Mouse (Mus musculus) yolk sac, embryonic 10.5 days (tissue): ENCODE data around the gene Zfhx3.

ENCODE experiments used
- DNase-seq: peaks from one replicate; pipeline ENCODE4 v3.0.0-alpha.2; 2017; ENCODE audit warnings: low spot score

Zfhx3 gene

DNA sequence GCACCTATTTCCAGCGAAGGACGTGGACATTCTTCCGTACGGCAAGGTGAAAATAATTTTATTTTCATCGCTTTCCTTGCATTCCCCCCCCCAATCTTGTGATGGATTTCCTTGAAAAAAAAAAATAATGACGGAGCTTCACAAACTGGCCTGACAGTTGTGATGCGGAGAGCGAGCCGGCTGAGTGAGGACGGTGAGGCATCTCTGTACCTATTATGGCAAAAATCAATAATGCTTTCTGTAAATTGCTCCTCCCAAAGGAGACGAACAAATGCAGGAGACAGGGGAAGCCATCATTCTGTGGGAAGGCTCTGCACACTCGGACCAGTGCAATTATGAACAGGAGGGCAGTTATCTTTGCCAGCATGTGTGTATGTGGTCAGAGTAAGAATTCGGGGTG lies 156.2 kb downstream of the Zfhx3 start:
- no peak for DNase-seq

DNA sequence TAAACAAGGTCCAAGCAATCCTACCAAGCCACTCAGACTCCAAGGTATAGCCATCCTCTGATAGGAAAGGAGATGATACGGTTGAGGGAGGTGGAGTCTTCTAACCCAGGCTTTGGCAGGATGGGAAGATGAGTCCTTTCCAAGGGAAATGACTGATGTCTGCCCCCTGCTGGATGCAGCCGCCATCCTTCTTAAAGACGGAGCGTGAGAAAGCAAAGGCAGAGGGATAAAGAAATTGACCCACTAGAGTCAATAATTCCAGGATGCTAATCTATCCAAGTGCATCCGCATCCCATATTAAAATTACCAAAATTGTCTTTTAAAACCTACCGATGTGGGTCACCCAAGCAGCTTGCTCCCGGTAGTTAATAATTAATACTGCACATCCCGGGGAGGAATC lies 158.7 kb downstream of the Zfhx3 start:
- DNase-seq: no peak

DNA sequence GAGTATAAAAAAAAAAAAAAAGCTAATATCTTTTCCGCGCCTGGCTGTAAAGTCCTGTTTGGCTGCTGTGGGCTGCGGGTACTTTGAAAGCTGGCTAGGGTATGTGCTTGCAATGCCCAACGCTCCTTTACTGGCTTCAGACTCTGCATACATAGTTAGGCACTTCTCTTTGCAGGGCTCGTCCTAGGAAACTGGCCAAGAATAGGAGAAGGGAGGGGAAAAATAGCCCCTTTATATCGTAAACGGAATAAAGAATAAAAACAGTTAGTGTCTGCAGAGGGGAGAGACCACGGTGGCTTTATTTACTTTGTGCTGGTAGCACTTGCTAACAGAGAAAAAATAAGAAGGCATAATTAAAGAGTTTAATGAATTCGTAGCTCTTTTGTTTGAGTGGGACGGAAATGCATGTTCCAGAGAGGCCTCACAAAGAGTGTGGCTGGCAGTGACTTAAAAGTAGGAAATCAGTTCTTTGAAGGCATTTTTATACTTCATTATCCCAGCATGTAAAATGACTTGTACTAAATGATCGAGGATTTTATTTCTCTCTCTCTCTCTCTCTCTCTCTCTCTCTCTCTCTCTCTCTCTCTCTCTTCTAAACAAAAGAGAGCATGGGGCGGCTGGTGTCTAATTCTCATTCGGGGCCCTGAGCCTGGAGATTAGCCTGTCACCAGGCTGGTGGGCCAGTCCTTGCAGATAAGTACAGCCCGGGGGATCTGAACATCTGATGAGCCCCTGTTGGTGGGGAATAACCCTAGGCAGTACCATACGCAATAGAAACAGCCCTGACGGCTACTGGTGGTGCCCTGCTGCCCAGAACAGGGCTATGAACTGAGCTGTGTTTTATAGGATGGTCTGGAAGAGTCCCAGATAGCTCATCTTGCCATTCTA lies 159.8 kb downstream of the Zfhx3 start:
- DNase-seq: no peak

DNA sequence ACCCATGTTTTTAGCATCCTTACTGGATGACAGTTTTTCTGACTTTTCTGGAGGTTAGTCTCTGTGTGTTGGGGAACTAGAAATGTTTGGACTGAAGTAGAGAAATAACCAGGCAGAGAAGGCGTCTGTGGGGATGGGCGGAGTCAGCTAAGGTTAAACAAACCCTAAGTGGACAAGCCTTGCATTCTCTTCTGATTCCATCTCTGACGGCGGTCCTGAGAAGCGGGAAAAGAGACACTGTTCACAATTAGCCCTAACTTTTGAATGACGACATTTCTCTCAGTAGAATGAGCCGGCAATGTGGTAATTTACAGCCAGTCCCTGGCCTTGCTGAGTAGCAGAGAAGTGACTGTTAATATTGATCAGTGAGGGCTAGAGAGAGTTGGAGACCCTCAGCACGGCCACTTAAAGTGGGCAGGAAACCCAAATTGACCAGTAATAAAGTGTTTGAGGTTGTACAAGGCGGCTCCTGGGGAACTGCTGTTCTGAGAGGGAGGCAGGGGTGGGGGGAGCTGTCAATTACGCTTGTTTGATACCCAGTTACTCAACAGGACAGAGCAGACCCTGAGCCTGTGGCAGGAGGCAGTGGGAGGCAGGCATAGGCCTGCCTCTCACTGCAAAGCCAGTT lies 162.1 kb downstream of the Zfhx3 start:
- peak; percentile 27 for DNase-seq

DNA sequence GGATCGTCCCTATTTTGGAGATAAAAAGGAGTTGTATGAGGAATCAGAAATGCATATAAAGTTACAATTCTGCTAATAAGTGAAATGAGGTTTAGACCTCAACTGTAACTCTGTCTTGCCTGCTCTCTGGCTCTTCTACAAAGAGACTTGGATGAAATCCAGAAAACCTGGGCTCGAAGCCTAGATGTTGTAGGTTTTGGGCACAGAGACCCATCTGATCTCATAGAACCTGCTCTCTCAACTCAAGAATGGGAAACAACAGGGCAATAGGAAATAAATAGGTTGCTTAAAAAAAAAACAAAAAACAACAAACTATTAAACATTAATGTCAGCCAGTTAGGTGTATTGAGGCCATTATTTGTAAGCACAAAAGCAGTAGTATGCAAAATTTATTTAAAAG lies 182.6 kb downstream of the Zfhx3 start:
- no peak for DNase-seq

DNA sequence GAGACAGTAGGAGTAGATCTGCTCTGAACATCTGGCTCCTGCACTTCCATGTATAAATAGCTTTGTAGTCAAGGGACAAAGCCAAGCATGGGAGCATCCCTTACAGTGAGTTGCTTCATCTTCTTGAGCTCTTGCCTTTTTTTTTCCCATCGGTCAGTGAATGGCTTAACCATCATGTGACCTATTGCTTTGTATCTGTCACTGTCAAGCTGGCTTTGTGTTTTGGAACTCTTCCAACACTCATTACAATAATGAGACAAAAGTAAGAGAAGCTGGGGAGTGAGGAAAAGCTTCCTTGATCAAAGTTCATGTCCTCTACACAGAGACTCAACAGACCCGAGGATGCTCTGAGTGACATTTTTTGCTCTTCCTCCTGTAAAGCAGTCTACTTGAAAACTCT lies 183.0 kb downstream of the Zfhx3 start:
- no peak for DNase-seq

DNA sequence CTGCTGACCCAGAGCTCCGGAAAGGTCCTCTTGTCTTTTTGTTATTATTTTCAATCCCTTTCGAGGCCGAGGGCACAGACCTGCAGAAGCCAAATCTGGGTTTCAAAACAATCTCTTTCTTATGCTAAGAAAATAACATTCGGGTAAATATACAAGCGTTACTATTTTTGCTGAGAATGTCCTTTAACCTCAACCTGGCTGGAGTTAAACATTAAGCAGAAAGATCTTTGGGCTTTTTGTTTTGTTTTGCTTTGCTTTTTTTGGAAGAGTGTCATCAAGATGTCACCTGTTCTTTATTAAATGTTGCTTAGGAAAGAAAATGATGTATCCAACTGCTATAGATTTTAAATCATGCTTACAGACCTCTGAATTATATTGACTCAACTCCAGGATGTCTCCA lies 204.1 kb downstream of the Zfhx3 start:
- DNase-seq: no peak

DNA sequence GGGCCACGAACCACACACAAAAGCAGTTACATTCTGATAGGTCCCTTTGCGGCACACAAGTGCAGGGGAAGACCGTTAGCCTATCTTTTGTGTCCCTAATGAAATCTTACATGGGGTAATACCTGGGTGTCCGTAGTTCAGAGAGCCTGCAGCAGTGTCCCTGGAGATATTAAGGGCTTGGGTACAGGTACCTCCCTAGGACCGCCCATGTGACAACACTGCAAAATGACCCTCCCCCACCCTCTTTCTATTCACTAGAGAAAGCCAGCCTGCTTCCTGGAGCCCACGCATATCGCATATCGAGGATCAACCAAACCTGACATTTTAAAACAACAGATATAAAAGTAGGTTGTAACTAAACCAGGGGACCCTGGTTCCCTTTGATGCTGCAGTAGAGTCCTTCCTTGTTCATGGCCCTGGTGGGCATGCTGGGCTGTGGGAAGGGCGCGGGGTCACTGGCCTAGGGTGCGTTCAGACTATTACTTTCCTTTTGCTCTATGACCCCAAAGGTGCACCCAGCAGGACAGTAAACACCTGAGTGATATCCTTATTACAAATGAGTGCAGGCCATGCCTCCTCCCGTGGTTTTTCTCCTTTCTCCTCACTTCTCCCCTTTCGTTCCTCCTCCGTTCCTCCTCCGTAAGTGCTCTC lies 206.3 kb downstream of the Zfhx3 start:
- no peak for DNase-seq

DNA sequence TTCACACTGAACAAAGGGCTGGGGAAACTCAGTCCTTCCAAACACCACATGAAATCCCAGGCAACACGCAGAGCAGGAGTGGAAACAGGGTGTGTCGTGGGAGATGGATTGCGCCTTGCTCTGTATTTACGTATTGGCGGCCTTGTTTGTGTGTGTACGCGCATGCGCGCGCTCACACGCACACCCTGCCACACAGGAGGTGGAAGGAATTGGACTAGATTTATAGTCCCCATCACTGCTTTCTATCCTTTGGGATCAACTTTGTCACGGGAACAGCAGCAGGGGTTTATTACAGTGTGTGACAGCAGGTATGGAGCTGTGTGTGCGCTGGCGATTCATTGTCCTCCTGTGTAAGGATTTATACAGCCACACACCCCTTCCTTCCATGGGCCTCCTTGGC lies 228.4 kb downstream of the Zfhx3 start:
- DNase-seq: no peak

DNA sequence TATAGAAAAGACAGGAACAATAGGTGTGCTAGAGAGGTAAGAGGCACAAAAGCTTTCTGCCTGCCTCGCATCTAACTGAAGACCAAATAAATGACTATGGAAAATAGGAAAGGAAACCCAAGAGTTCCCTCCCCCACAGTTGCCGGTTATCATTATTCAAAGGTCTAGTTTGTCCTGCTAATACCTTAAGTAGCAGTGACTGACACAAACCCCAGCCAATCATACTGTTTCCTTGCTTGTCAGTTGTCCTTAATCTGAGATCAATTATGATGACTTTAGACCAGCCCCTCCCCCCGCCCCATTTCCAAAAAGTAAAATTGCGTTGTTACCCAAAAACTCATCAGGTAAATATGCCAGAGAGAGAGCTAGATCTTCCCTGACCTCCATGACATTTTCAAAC lies 240.9 kb downstream of the Zfhx3 start:
- no peak for DNase-seq

DNA sequence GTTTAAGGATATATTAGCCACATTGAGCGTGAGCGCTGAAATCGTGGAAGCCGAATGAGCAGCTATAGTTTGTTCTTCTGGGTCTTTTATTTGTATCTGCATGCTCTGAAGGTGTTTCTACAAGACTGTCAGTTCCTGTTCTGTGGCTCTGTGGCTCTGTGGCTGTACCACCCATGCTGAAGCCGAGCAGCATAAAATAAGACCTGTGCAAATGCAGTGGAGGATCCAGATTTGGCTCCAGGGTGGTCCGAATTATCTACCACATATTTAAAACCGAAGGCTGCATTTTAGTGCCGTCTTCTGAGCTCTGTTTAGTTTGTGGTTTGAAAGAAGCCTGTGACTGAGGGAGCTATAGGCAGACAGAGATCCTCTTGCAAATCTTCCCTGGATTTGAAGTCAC lies 241.5 kb downstream of the Zfhx3 start:
- DNase-seq: no peak

DNA sequence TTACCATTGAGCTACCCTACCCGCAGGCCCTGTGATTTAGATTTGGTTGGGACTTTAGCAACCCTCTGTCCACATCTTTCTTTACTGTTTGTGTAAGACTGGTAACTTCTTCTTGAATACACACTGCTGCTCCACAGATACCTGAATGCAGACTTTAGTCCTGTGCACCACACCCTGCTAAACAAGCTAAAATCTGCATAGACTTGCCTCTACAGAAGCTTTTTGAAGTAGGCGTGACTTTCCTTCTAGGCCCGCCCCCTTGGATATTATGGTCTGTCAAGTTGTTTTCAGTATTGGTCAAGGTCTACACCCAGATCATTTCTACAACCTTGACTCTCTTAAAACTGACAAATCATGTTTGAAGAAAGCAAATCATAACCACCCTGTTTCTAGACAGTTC lies 243.8 kb downstream of the Zfhx3 start:
- DNase-seq: no peak

DNA sequence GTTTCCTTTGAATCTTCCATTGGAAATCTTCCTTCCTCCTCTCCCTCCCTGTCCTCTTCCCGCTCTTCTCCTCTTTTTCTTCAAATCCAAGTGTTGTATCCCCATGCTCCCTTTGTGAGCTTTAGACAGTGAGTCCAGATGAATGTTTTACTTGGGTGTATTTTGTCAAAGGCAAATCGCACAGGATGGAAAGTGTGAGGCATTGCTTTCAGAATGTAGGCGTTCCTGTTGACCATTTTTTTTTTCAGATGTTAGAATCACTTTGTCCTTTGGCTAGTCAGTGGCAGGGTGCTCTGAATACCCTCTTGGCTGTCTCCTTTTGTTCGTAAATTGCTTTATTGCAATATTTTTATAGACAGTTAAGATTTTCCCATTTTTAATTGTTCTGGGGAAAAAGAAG lies 245.6 kb downstream of the Zfhx3 start:
- no peak for DNase-seq

DNA sequence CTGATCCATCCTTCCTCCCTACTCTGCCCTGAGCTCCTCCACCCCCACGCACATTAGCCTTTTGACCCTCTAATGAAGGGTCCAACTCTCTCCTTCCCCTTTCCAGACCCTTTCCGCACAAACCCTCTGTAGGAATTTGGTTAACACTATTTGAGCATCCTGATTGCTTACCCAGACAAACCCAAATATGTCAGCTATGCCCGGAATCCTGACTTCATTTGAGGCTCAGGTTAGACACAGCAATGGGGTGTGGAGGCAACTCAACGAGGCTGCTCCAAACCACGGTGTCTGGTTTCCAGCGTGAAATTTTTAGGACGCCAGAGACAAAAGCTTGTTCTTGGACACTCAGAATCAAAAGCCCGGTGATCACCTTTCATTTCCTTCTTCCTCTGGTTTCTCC lies 252.1 kb downstream of the Zfhx3 start:
- peak; percentile 57 for DNase-seq

DNA sequence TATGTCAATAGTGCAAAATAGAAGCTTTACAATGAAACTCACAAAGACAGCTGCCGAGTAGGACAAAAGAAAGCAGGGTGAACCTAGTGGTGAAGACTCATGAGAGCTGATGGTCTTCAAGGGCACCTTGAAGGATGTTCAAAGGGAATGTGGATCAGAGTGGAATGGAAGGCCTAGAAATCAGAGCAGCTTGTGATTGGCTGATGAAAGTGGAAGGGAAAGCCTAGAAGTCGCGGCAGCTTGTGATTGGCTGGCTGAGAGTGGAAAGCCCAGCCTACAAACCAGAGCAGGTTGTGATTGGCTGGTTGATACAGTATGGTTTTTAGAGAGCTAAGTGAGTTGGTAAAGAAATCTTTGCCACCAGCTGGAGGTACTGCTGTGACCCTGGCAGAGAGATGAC lies 272.6 kb downstream of the Zfhx3 start:
- DNase-seq: no peak

DNA sequence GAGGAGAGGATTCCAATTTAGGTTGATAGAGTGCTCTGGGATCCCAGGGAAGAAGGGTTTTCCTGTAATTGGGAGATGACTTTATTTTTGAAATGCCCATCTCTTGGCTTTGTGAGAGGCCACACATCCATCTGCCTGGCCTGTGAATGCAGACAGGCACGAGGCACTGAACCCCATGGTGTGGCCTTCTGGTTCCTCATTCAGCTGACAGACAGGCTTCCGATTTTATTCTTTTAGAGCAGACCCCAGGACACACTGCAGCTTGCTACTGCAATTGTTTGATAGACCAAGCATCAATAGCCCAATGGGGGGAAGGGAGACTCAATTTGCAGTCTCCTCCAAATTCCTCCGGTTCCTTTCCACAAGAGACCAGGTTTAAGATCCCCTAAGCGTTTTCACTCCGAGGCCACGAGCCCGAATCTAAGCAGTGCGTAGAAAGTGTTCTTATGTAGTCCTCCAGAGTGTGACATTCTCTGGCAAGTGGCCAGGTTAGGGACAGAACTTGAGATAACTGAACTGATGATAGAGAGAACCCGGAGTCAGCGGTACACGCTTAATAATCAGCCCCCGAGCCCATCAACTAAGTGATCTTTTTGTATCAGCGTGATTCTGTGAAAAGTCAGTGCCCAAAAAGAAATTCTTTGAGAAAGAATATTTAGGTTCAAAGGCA lies 275.9 kb downstream of the Zfhx3 start:
- no peak for DNase-seq

DNA sequence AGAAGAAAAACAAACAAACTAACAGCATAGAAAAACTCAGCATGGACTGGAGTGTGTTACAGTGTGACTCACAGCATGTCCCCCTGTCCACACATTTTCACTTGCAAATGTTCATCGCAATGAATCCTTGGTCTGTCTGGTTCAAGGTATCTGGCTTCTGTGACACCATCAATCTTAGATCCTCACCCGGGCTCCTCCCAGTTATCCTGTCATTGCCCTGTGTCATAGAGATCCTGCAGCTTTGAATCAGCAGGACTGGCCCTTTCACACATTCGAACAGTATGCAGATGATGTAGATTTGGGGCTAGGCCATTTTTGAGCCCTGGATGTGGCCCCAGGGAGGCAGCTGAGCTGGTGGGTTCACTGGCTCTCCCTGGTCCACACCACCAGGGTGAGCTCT lies 278.1 kb downstream of the Zfhx3 start:
- DNase-seq: no peak

DNA sequence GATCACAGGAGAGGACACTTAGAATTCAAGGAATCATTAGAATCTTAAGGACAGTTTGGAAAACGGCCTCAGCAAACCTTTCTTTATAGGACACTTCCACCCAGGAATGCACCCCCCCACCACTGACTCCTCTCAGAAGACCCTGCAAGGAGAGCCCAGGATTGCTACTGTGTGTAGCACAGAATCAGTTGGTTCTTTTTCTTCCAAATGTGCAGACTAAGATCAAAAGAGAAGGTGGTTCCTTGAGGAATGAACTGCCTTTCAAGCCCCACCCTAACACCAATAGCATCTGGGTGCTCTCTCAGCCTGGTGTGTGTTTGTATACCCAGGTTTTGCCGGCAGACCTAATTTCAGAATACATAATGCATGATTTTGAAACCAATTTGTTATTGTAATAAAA lies 279.6 kb downstream of the Zfhx3 start:
- no peak for DNase-seq

DNA sequence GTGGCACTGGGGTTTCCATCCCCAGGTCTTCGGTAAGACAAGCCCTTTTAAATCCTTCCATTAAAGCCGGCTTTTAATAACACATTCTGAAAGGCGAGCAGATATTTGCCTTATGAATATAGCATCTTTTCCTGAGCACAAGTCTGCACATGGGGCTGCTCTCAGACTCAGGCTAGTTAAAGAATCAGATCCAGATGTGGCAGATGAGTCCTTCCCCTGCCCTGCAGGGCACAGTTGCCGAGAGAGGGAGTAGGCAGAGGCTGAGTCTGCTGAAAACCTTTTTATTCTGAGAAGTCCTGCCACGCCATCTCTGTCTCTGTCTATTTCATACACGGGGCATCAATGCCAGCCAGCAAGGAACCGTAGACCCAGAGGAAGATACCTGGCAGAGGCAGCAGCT lies 289.9 kb downstream of the Zfhx3 start:
- DNase-seq: no peak

DNA sequence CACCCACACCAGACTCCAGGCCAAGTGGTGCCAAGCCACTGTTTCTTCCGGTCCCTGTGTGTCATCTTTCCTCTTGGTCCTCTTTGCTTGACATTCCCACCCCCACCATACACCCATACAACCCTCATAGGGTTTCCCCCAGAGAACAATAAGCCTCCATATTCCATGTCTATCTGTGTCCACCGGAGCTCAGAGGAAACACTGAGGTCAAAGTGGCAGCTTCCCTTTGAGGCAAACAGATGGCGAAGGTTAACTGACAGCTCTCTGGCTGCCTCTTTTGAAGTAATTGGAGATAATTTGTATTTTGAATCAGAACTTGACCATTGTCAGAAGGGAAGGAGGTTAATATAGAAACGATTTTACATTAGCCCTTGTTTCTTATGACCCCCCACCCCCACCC lies 292.0 kb downstream of the Zfhx3 start:
- DNase-seq: no peak

DNA sequence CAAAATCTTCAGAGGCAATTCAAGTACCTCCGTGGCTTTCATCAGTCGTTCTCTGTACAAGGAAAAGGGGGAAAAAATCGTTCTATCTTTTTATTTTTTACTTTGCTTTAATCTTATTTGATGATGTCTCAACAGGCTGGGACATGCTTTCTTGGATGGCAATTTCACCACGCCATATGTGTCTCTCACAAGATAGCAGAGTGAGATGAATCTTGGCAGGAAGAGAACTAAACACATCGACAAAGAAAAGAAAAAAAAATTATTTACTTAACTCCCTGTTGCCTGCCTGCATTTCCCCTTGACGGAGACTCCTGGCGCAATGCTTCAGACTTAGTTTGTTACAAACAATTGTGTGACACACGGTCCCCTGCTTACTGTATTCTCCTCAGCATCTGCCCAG lies 294.3 kb downstream of the Zfhx3 start:
- DNase-seq: no peak

DNA sequence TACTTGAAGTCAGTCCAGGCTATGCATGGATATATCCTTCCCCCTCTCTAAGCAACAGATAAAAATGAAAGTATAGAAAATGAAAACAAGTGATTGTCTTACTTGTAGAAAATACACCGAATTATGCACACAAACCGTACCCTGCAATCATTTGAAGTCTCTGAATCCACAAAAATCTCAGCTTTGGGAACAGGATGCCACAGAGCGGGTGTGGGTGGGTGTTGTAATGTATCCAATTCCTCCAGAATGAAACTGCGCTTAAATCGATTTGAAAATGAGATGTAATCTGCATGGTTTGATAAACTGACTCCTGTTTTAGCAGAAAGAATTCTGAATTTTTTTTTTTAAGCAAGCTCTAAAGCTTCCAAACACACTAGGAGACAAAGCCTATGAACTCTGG lies 297.1 kb downstream of the Zfhx3 start:
- no peak for DNase-seq
